Mouse (Mus musculus): ENCODE measurements at regions not wholly inside any gene's neighbourhood (a gene's known extent, or its start where the extent isn't known, plus 50 kb on each side); places are given as distances from the start of the nearest gene placed in this dataset.

GRCm38 (mm10) chr10:125814191-125814887 is 151.6 kb upstream of the Lrig3 start:
- intact Hi-C loops (cut with DNase I): no loop called here
- no peak for TF ChIP-seq CTCF (IDR thresholded peaks at IDR 0.05)
- H3K27ac ChIP-seq: no peak overlapping the region
- DNase-seq: no peak
- no peak overlapping the region for H3K4me3 ChIP-seq

- H3K4me3 ChIP-seq: no peak overlapping the region
- no peak for TF ChIP-seq CTCF (IDR thresholded peaks at IDR 0.05)
- DNase-seq: no peak
- H3K27ac ChIP-seq: no peak overlapping the region
- intact Hi-C loops (cut with DNase I): no loop called here
These were observed 133.8 kb upstream of the Lrig3 start for GRCm38 (mm10) chr10:125832134-125832533.

GRCm38 (mm10) chr10:125832764-125833163 is 133.2 kb upstream of the Lrig3 start:
- H3K4me3 ChIP-seq: no peak overlapping the region
- intact Hi-C loops (cut with DNase I): no loop called here
- H3K27ac ChIP-seq: no peak overlapping the region
- no peak for DNase-seq
- no peak for TF ChIP-seq CTCF (IDR thresholded peaks at IDR 0.05)

GRCm38 (mm10) chr10:125833989-125834388 is 132.0 kb upstream of the Lrig3 start:
- TF ChIP-seq CTCF (IDR thresholded peaks at IDR 0.05): no peak
- H3K4me3 ChIP-seq: no peak overlapping the region
- no peak overlapping the region for H3K27ac ChIP-seq
- no peak for DNase-seq
- intact Hi-C loops (cut with DNase I): no loop called here

- H3K27ac ChIP-seq: no peak overlapping the region
- intact Hi-C loops (cut with DNase I): no loop called here
- no peak for DNase-seq
- no peak overlapping the region for H3K4me3 ChIP-seq
- no peak for TF ChIP-seq CTCF (IDR thresholded peaks at IDR 0.05)
These were observed 127.0 kb upstream of the Lrig3 start for GRCm38 (mm10) chr10:125838982-125839381.

GRCm38 (mm10) chr10:125839621-125840141 is 126.3 kb upstream of the Lrig3 start:
- intact Hi-C loops (cut with DNase I): no loop called here
- Histone ChIP-seq H3K4me3 (no peak overlapping the region), H3K27ac (no peak overlapping the region)
- no peak for DNase-seq
- TF ChIP-seq CTCF (IDR thresholded peaks at IDR 0.05): no peak

GRCm38 (mm10) chr10:125840388-125840787 is 125.6 kb upstream of the Lrig3 start:
- no peak for TF ChIP-seq CTCF (IDR thresholded peaks at IDR 0.05)
- H3K27ac ChIP-seq: no peak overlapping the region
- DNase-seq: no peak
- intact Hi-C loops (cut with DNase I): no loop called here
- H3K4me3 ChIP-seq: no peak overlapping the region

GRCm38 (mm10) chr10:125844336-125844865 is 121.6 kb upstream of the Lrig3 start:
- no peak for TF ChIP-seq CTCF (IDR thresholded peaks at IDR 0.05)
- Histone ChIP-seq H3K27ac (no peak overlapping the region), H3K4me3 (peak overlapping the region; percentile 33)
- no peak for DNase-seq
- intact Hi-C loops (cut with DNase I): no loop called here

- no peak for TF ChIP-seq CTCF (IDR thresholded peaks at IDR 0.05)
- no peak overlapping the region for H3K27ac ChIP-seq
- 0 out of 2 replicates have a peak overlapping the region, but pooled peaks have one; percentile 2 for H3K4me3 ChIP-seq
- DNase-seq: no peak
- intact Hi-C loops (cut with DNase I): no loop called here
These were observed 120.9 kb upstream of the Lrig3 start for GRCm38 (mm10) chr10:125845014-125845514.

- Histone ChIP-seq H3K4me3 (0 out of 2 replicates have a peak overlapping the region, but pooled peaks have one; percentile 4), H3K27ac (no peak overlapping the region)
- no peak for DNase-seq
- no peak for TF ChIP-seq CTCF (IDR thresholded peaks at IDR 0.05)
- intact Hi-C loops (cut with DNase I): no loop called here
These were observed 115.6 kb upstream of the Lrig3 start for GRCm38 (mm10) chr10:125850370-125850769.

- no peak for TF ChIP-seq CTCF (IDR thresholded peaks at IDR 0.05)
- no peak overlapping the region for H3K4me3 ChIP-seq
- intact Hi-C loops (cut with DNase I): no loop called here
- no peak for DNase-seq
- no peak overlapping the region for H3K27ac ChIP-seq
These were observed 104.2 kb upstream of the Lrig3 start for GRCm38 (mm10) chr10:125861734-125862133.

- no peak for DNase-seq
- no peak overlapping the region for H3K4me3 ChIP-seq
- TF ChIP-seq CTCF (IDR thresholded peaks at IDR 0.05): no peak
- intact Hi-C loops (cut with DNase I): no loop called here
- H3K27ac ChIP-seq: no peak overlapping the region
These were observed 99.6 kb upstream of the Lrig3 start for GRCm38 (mm10) chr10:125866346-125866745.

GRCm38 (mm10) chr10:125884563-125884962 is 81.4 kb upstream of the Lrig3 start:
- intact Hi-C loops (cut with DNase I): no loop called here
- no peak overlapping the region for H3K27ac ChIP-seq
- H3K4me3 ChIP-seq: no peak overlapping the region
- TF ChIP-seq CTCF (IDR thresholded peaks at IDR 0.05): no peak
- DNase-seq: no peak

Data from gastrocnemius, adult 2 months (tissue).